Mouse (Mus musculus): ENCODE data around the gene Ankfn1. TPM values are rescaled to one million over a fixed set of nuclear protein-coding genes. Genes with fewer than 3 reads are reported as not detected.

Ankfn1 gene
- polyA plus RNA-seq, 1 experiment: 4.5 TPM

- H3K4me3 ChIP-seq (ENCODE audit: insufficient read depth, low read length): no peak overlapping the region
- no peak overlapping the region for H3K27ac ChIP-seq (ENCODE audit: insufficient read depth, low read length)
- H3K4me1 ChIP-seq (ENCODE audit: control insufficient read depth, insufficient read depth, low read length): no peaks in the 10 kb centered on the region; the same call in 1 of the 2 replicates
- TF ChIP-seq CTCF (IDR thresholded peaks at IDR 0.05; ENCODE audit: extremely low read depth, insufficient read depth, low read length) (no peak), POLR2A (IDR thresholded peaks at IDR 0.05; ENCODE audit: extremely low read depth, insufficient read depth, low read length) (no peak)
These were observed 174.5 kb downstream of the Ankfn1 start for GRCm38 (mm10) chr11:89602966-89603365.

GRCm38 (mm10) chr11:89600921-89601515 lies 176.4 kb downstream of the Ankfn1 start:
- TF ChIP-seq CTCF (IDR thresholded peaks at IDR 0.05; ENCODE audit: extremely low read depth, insufficient read depth, low read length) (no peak), POLR2A (IDR thresholded peaks at IDR 0.05; ENCODE audit: extremely low read depth, insufficient read depth, low read length) (no peak)
- no peaks in the 10 kb centered on the region; the same call in 1 of the 2 replicates for H3K4me1 ChIP-seq (ENCODE audit: control insufficient read depth, insufficient read depth, low read length)
- no peak overlapping the region for H3K4me3 ChIP-seq (ENCODE audit: insufficient read depth, low read length)
- H3K27ac ChIP-seq (ENCODE audit: insufficient read depth, low read length): no peak overlapping the region

- TF ChIP-seq CTCF (IDR thresholded peaks at IDR 0.05; ENCODE audit: extremely low read depth, insufficient read depth, low read length): no peak
- TF ChIP-seq POLR2A (IDR thresholded peaks at IDR 0.05; ENCODE audit: extremely low read depth, insufficient read depth, low read length): no peak
- Histone ChIP-seq H3K4me1 (ENCODE audit: control insufficient read depth, insufficient read depth, low read length) (no peaks in the 10 kb centered on the region), H3K27ac (ENCODE audit: insufficient read depth, low read length) (no peak overlapping the region), H3K4me3 (ENCODE audit: insufficient read depth, low read length) (no peak overlapping the region)
These were observed 187.1 kb downstream of the Ankfn1 start for GRCm38 (mm10) chr11:89590273-89590874.

GRCm38 (mm10) chr11:89586341-89586740 lies 191.1 kb downstream of the Ankfn1 start:
- Histone ChIP-seq H3K4me3 (ENCODE audit: insufficient read depth, low read length) (no peak overlapping the region), H3K27ac (ENCODE audit: insufficient read depth, low read length) (no peak overlapping the region), H3K4me1 (ENCODE audit: control insufficient read depth, insufficient read depth, low read length) (no peaks in the 10 kb centered on the region)
- TF ChIP-seq POLR2A (IDR thresholded peaks at IDR 0.05; ENCODE audit: extremely low read depth, insufficient read depth, low read length) (no peak), CTCF (IDR thresholded peaks at IDR 0.05; ENCODE audit: extremely low read depth, insufficient read depth, low read length) (no peak)

- TF ChIP-seq POLR2A (IDR thresholded peaks at IDR 0.05; ENCODE audit: extremely low read depth, insufficient read depth, low read length): no peak
- no peak for TF ChIP-seq CTCF (IDR thresholded peaks at IDR 0.05; ENCODE audit: extremely low read depth, insufficient read depth, low read length)
These were observed 197.6 kb downstream of the Ankfn1 start for GRCm38 (mm10) chr11:89579826-89580225.

GRCm38 (mm10) chr11:89579111-89579510 lies 198.3 kb downstream of the Ankfn1 start:
- TF ChIP-seq POLR2A (IDR thresholded peaks at IDR 0.05; ENCODE audit: extremely low read depth, insufficient read depth, low read length) (no peak), CTCF (IDR thresholded peaks at IDR 0.05; ENCODE audit: extremely low read depth, insufficient read depth, low read length) (no peak)
- Histone ChIP-seq H3K4me1 (ENCODE audit: control insufficient read depth, insufficient read depth, low read length) (no peaks in the 10 kb centered on the region), H3K4me3 (ENCODE audit: insufficient read depth, low read length) (no peak overlapping the region), H3K27ac (ENCODE audit: insufficient read depth, low read length) (no peak overlapping the region)

More at GRCm38 (mm10) chr11:89579826-89580225, 197.6 kb downstream of the Ankfn1 start:
- Histone ChIP-seq H3K4me1 (ENCODE audit: control insufficient read depth, insufficient read depth, low read length) (no peaks in the 10 kb centered on the region), H3K27ac (ENCODE audit: insufficient read depth, low read length) (no peak overlapping the region), H3K4me3 (ENCODE audit: insufficient read depth, low read length) (no peak overlapping the region)

- no peak overlapping the region for H3K4me3 ChIP-seq (ENCODE audit: insufficient read depth, low read length)
- H3K4me1 ChIP-seq (ENCODE audit: control insufficient read depth, insufficient read depth, low read length): no peaks in the 10 kb centered on the region
- TF ChIP-seq CTCF (IDR thresholded peaks at IDR 0.05; ENCODE audit: extremely low read depth, insufficient read depth, low read length) (no peak), POLR2A (IDR thresholded peaks at IDR 0.05; ENCODE audit: extremely low read depth, insufficient read depth, low read length) (no peak)
- H3K27ac ChIP-seq (ENCODE audit: insufficient read depth, low read length): no peak overlapping the region
These were observed 203.1 kb downstream of the Ankfn1 start for GRCm38 (mm10) chr11:89574269-89574838.

- Histone ChIP-seq H3K27ac (ENCODE audit: insufficient read depth, low read length) (no peak overlapping the region), H3K4me3 (ENCODE audit: insufficient read depth, low read length) (no peak overlapping the region)
- TF ChIP-seq POLR2A (IDR thresholded peaks at IDR 0.05; ENCODE audit: extremely low read depth, insufficient read depth, low read length): no peak
- no peak for TF ChIP-seq CTCF (IDR thresholded peaks at IDR 0.05; ENCODE audit: extremely low read depth, insufficient read depth, low read length)
These were observed 207.9 kb downstream of the Ankfn1 start for GRCm38 (mm10) chr11:89569391-89570145.

GRCm38 (mm10) chr11:89568246-89568645 lies 209.2 kb downstream of the Ankfn1 start:
- no peaks in the 10 kb centered on the region for H3K4me1 ChIP-seq (ENCODE audit: control insufficient read depth, insufficient read depth, low read length)
- no peak overlapping the region for H3K4me3 ChIP-seq (ENCODE audit: insufficient read depth, low read length)
- H3K27ac ChIP-seq (ENCODE audit: insufficient read depth, low read length): no peak overlapping the region
- TF ChIP-seq CTCF (IDR thresholded peaks at IDR 0.05; ENCODE audit: extremely low read depth, insufficient read depth, low read length) (no peak), POLR2A (IDR thresholded peaks at IDR 0.05; ENCODE audit: extremely low read depth, insufficient read depth, low read length) (no peak)

More at GRCm38 (mm10) chr11:89569391-89570145, 207.9 kb downstream of the Ankfn1 start:
- H3K4me1 ChIP-seq (ENCODE audit: control insufficient read depth, insufficient read depth, low read length): no peaks in the 10 kb centered on the region
